Mouse (Mus musculus) ES-E14 (cell line): ENCODE data around the gene Ralgps1. TPM values are rescaled to one million over a fixed set of nuclear protein-coding genes. Genes with fewer than 3 reads are reported as not detected.

Source experiments
- DNase-seq: peaks from one replicate; pipeline ENCODE4 v3.0.0-alpha.2; 2013; ENCODE audit warnings: low read depth, low spot score
- H3K27ac ChIP-seq: 2 replicates; pipeline ENCODE4 v1.5.1; 2012; ENCODE audit warnings: low read depth, mild to moderate bottlenecking, low read length, moderate library complexity, mixed read lengths; ENCODE audit not compliant: poor library complexity, insufficient read depth, severe bottlenecking
- H3K36me3 ChIP-seq: 2 replicates; pipeline ENCODE4 v1.6.1; 2012; ENCODE audit warnings: mild to moderate bottlenecking, low read length, moderate library complexity, mixed read lengths; ENCODE audit not compliant: control insufficient read depth, poor library complexity, insufficient read depth, severe bottlenecking
- H3K4me1 ChIP-seq, 2 experiments: fragments of 150-350 bp in 1 of 2; sonication (generic) in 1 of 2; 2 replicates each; pipeline ENCODE4 v1.6.1; 2012; ENCODE audit warnings: low read length in 2 of 2, mild to moderate bottlenecking in 1 of 2, mixed read lengths in 1 of 2; ENCODE audit not compliant: control insufficient read depth in 2 of 2, insufficient read depth in 2 of 2, poor library complexity in 1 of 2
- H3K4me3 ChIP-seq, 2 experiments: fragments of 150-350 bp in 1 of 2; sonication (generic) in 1 of 2; 2 replicates each; pipeline ENCODE4 v1.5.1; 2012; ENCODE audit warnings: low read length in 2 of 2, low read depth in 1 of 2, mild to moderate bottlenecking in 1 of 2, mixed read lengths in 1 of 2; ENCODE audit not compliant: insufficient read depth in 1 of 2, poor library complexity in 1 of 2, severe bottlenecking in 1 of 2
- H3K9ac ChIP-seq: 2 replicates; pipeline ENCODE4 v1.6.1; 2012; ENCODE audit warnings: low read depth, mild to moderate bottlenecking, low read length, mixed read lengths; ENCODE audit not compliant: poor library complexity, insufficient read depth, severe bottlenecking
- H3K9me3 ChIP-seq: fragments of 150-350 bp; sonication (generic); 2 replicates; pipeline ENCODE4 v1.6.1; 2012; ENCODE audit warnings: low read depth, mild to moderate bottlenecking, low read length; ENCODE audit not compliant: control insufficient read depth, insufficient read depth
- CHD2 ChIP-seq: IDR thresholded peaks from 2 replicates; pipeline ENCODE4 v1.6.1; 2014; ENCODE audit warnings: mild to moderate bottlenecking, low read depth, low read length, inconsistent platforms
- HCFC1 ChIP-seq: IDR thresholded peaks from 2 replicates; pipeline ENCODE4 v1.6.1; 2012; ENCODE audit warnings: low read length, inconsistent platforms, borderline replicate concordance; ENCODE audit not compliant: insufficient read depth
- MAFK ChIP-seq: IDR thresholded peaks from 2 replicates; pipeline ENCODE4 v1.6.1; 2014; ENCODE audit warnings: mild to moderate bottlenecking, low read depth, low read length, inconsistent platforms; ENCODE audit not compliant: insufficient read depth
- ZC3H11A ChIP-seq: IDR thresholded peaks from 2 replicates; pipeline ENCODE4 v1.6.1; 2012; ENCODE audit warnings: low read depth, mild to moderate bottlenecking, inconsistent platforms, low read length, borderline replicate concordance
- ZNF384 ChIP-seq: IDR thresholded peaks from 2 replicates; pipeline ENCODE4 v1.6.1; 2012; ENCODE audit warnings: low read depth, low read length, inconsistent platforms
- in situ Hi-C, 2 experiments: fragments of 600-800 bp; cut with MboI; formaldehyde crosslinking; loops; one replicate each; pipeline ENCODE4 v1.15.1; 2025; ENCODE audit warnings: low sequenced_read_pairs in 2 of 2, inconsistent platforms in 1 of 2; ENCODE audit not compliant: unreplicated experiment in 2 of 2
- total RNA-seq: library from RNA; depleted of rRNA; stranded (reverse); fragments of 300-350 nt; gene quantifications from 2 replicates; pipeline ENCODE4 v1.2.3, GENCODE M21; 2012

Ralgps1 gene
- total RNA-seq, 1 experiment, result 5.4 TPM

DNA sequence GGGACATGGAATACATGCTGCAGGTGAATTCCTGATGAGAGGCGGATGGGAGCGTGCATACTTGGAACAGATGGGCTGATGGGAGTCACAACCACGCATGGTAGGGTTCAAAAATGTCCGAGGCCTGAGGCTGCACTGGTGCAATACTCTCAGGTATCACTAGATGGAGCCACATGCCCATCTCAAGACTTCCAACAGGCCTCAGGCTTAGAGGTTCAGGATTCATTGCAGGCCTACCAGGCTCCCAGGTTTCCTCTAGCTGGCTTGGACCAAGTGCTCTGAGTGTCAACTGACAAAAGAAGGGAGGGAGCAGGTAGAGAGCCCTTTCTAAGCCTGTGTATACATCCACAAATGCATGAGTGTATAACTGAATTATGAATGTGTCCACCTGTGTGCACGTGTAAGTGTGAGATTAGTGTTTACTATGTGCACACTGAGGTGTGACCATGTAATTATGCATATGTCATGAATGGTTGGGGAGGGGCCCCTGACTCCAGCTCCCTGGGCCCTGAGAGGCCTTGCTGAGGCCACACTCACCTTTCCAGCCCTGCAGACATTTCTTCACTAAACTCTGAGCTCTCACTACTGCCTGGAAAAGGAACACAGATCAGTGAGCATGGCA is 216.4 kb downstream of the Ralgps1 start:
- no peak overlapping the region for H3K4me3 ChIP-seq
- TF ChIP-seq ZNF384 (no peak), ZC3H11A (peak; percentile 97)
- no peak overlapping the region for H3K9ac ChIP-seq
- peaks cover 0 to 8% of the 10 kb centered on the region in 2 experiments; a peak in 2 of 4 replicates for H3K4me1 ChIP-seq
- peak; percentile 64 for DNase-seq
- in situ Hi-C loops, result loop anchor here (5.0 to 10.0 kb wide), 2 partner anchors 197 to 200 kb away; no protein-coding TSS in a partner anchor
- no peaks in the 10 kb centered on the region; the same call in 1 of the 2 replicates for H3K36me3 ChIP-seq
- no peak overlapping the region for H3K27ac ChIP-seq
- no peaks in the 10 kb centered on the region for H3K9me3 ChIP-seq

GRCm38 (mm10) chr2:33146994-33147393 is 224.3 kb downstream of the Ralgps1 start:
- Histone ChIP-seq H3K9ac (no peak overlapping the region), H3K9me3 (no peaks in the 10 kb centered on the region), H3K36me3 (no peaks in the 10 kb centered on the region), H3K4me3 (no peak overlapping the region), H3K27ac (no peak overlapping the region), H3K4me1 (no peaks in the 10 kb centered on the region)
- no peak for TF ChIP-seq CHD2
- no peak for TF ChIP-seq HCFC1
- TF ChIP-seq MAFK, result no peak
- TF ChIP-seq ZNF384, result no peak
- no peak for TF ChIP-seq ZC3H11A
- no peak for DNase-seq
- in situ Hi-C loops, result no loop called here

DNA sequence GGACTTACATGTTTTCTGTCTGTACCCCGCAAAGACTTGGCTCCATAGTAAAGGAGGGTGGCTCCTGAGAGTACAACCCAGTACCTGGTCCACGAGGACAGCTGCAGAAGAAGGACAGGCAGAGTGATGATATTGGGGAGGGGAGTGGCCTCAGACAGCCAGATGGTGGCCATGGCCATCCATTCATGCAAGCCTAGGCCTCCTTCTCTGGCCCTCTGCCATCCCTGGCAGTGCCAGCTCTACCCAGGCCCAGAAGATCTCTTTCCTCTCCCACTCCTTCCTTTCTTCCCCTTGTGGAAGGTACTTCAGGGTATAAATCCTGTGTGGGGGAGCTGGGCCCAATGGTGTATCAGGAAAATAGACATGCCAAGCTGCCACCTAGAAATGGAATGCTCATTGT is 228.0 kb downstream of the Ralgps1 start:
- in situ Hi-C loops, result no loop called here
- no peak for DNase-seq
- H3K36me3 ChIP-seq, result no peaks in the 10 kb centered on the region
- TF ChIP-seq CHD2, result no peak
- TF ChIP-seq MAFK, result no peak
- no peak for TF ChIP-seq ZC3H11A
- H3K4me3 ChIP-seq, result no peak overlapping the region
- H3K9me3 ChIP-seq, result no peaks in the 10 kb centered on the region
- H3K9ac ChIP-seq, result no peak overlapping the region
- H3K27ac ChIP-seq, result no peak overlapping the region
- H3K4me1 ChIP-seq, result no peaks in the 10 kb centered on the region

- Histone ChIP-seq H3K9ac (no peak overlapping the region), H3K9me3 (no peaks in the 10 kb centered on the region), H3K36me3 (no peaks in the 10 kb centered on the region), H3K4me1 (no peaks in the 10 kb centered on the region), H3K4me3 (no peak overlapping the region), H3K27ac (no peak overlapping the region)
- DNase-seq, result no peak
- in situ Hi-C loops, result no loop called here
- TF ChIP-seq MAFK, result no peak
- TF ChIP-seq ZC3H11A, result no peak
- TF ChIP-seq CHD2, result no peak
- TF ChIP-seq HCFC1, result no peak
- no peak for TF ChIP-seq ZNF384
Observed at GRCm38 (mm10) chr2:33138491-33138890, 232.8 kb downstream of the Ralgps1 start.

- TF ChIP-seq ZNF384, result no peak
- no peak for TF ChIP-seq HCFC1
- TF ChIP-seq MAFK, result no peak
- TF ChIP-seq ZC3H11A, result no peak
- TF ChIP-seq CHD2, result no peak
- Histone ChIP-seq H3K27ac (no peak overlapping the region), H3K4me1 (peaks cover 0 to 1% of the 10 kb centered on the region in 2 experiments; a peak in 1 of 4 replicates), H3K9me3 (no peaks in the 10 kb centered on the region), H3K36me3 (no peaks in the 10 kb centered on the region), H3K4me3 (no peak overlapping the region), H3K9ac (no peak overlapping the region)
- no peak for DNase-seq
- in situ Hi-C loops, result no loop called here
Observed at GRCm38 (mm10) chr2:33137731-33138130, 233.6 kb downstream of the Ralgps1 start.
